Mouse (Mus musculus) G1E (cell line): ENCODE results near the gene Dkk2.

Experiments
- CTCF ChIP-seq: IDR thresholded peaks from 2 replicates; pipeline ENCODE4 v1.5.1; 2012; ENCODE audit warnings: low read depth, low read length, inconsistent platforms, mixed read lengths
- GATA1 ChIP-seq: IDR thresholded peaks from 2 replicates; pipeline ENCODE4 v1.6.1; 2012; ENCODE audit warnings: borderline replicate concordance, low read length, inconsistent platforms, mixed read lengths
- GATA2 ChIP-seq: IDR thresholded peaks from 2 replicates; pipeline ENCODE4 v1.6.1; 2012; ENCODE audit warnings: low read depth, low read length, inconsistent platforms, borderline replicate concordance
- TAL1 ChIP-seq: conservative IDR thresholded peaks from 2 replicates; pipeline ENCODE4 v1.6.1; 2012; ENCODE audit warnings: low read depth, low read length, inconsistent platforms, mixed read lengths

- TF ChIP-seq GATA2 = no peak
- no peak for TF ChIP-seq GATA1
- TF ChIP-seq CTCF = no peak
- TF ChIP-seq TAL1 = no peak
These were observed 20.2 kb upstream of the Dkk2 start for GRCm38 (mm10) chr3:132064920-132065319.
